ENCODE assay signal across 28 mouse cellular contexts in the genomic region with DNA sequence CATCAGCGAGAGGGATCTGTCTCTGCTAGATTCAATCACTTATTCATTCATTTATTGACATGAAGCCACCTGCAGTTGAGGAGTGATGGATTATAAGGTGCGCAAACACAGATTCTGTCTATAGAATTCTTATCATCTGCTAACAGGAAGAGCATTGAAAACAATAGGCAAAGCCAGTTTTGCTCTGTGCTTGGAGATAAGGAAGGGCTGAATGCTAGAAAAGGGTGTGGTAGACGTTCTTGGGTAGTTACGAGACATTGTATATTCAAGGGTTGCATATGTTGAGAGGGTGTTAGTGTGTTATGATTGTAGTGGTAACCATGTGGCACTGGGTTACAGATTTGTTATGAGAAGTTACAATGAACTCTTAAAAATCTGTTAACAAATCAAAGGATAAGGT.
"Had no signal": no experiment of that assay in that cellular context is flagged by ENCODE, and none has a peak within 500 bp of the region (broad histone marks: within the 10 kb centered on the region; RNA-seq: fewer than 3 reads in every experiment).

No protein-coding gene starts in this region.

- H3K27ac ChIP-seq: embryonic facial prominence, embryonic 10.5 days; embryonic facial prominence, embryonic 12.5 days; embryonic facial prominence, embryonic 13.5 days; embryonic facial prominence, embryonic 15.5 days; forebrain, embryonic 10.5 days; forebrain, embryonic 12.5 days; forebrain, embryonic 13.5 days; forebrain, embryonic 15.5 days; gastrocnemius, adult 2 months had no signal

- H3K36me3 ChIP-seq: embryonic facial prominence, embryonic 10.5 days; embryonic facial prominence, embryonic 12.5 days; embryonic facial prominence, embryonic 13.5 days; embryonic facial prominence, embryonic 15.5 days; forebrain, embryonic 10.5 days; forebrain, embryonic 12.5 days; forebrain, embryonic 15.5 days had no signal

- H3K4me3 ChIP-seq: embryonic facial prominence, embryonic 10.5 days; embryonic facial prominence, embryonic 12.5 days; embryonic facial prominence, embryonic 13.5 days; embryonic facial prominence, embryonic 15.5 days; erythroblast, embryonic 14.5 days; forebrain, embryonic 10.5 days; forebrain, embryonic 12.5 days; forebrain, embryonic 13.5 days; forebrain, embryonic 15.5 days; gastrocnemius, adult 2 months had no signal

- H3K4me2 ChIP-seq: embryonic facial prominence, embryonic 12.5 days; embryonic facial prominence, embryonic 13.5 days; embryonic facial prominence, embryonic 15.5 days; forebrain, embryonic 12.5 days; forebrain, embryonic 13.5 days; forebrain, embryonic 15.5 days had no signal

- H3K4me1 ChIP-seq: embryonic facial prominence, embryonic 10.5 days; embryonic facial prominence, embryonic 12.5 days; embryonic facial prominence, embryonic 13.5 days; embryonic facial prominence, embryonic 15.5 days; forebrain, embryonic 15.5 days had no signal

- H3K9ac ChIP-seq: embryonic facial prominence, embryonic 12.5 days; embryonic facial prominence, embryonic 13.5 days; embryonic facial prominence, embryonic 15.5 days; forebrain, embryonic 12.5 days; forebrain, embryonic 13.5 days; forebrain, embryonic 15.5 days; forebrain, postnatal 0 days had no signal

- H3K27me3 ChIP-seq: embryonic facial prominence, embryonic 12.5 days; embryonic facial prominence, embryonic 13.5 days; embryonic facial prominence, embryonic 15.5 days; forebrain, embryonic 12.5 days; forebrain, embryonic 13.5 days; forebrain, embryonic 15.5 days had no signal

- DNase-seq: cerebellum, adult 2 months; cerebellum, adult 8-10 months; cerebellum, adult 9-10 months; cerebellum, adult 9-11 months; cerebellum, postnatal 10 days; cerebellum, postnatal 14 days; cerebellum, postnatal 25 days; cerebellum, postnatal 36 days; embryo, embryonic 11 days; forebrain, postnatal 0 days; gastrocnemius, adult 2 months; gastrocnemius, postnatal 10 days; gastrocnemius, postnatal 14 days; gastrocnemius, postnatal 25 days; gastrocnemius, postnatal 36 days; heart, adult 11 months; heart, adult 18-20 months had no signal

- H3K9me3 ChIP-seq: embryonic facial prominence, embryonic 10.5 days; embryonic facial prominence, embryonic 12.5 days; embryonic facial prominence, embryonic 13.5 days; embryonic facial prominence, embryonic 15.5 days; forebrain, embryonic 10.5 days; forebrain, embryonic 12.5 days; forebrain, embryonic 13.5 days; forebrain, embryonic 15.5 days had no signal

- ATAC-seq: forebrain, embryonic 13.5 days; forebrain, embryonic 14.5 days; forebrain, embryonic 15.5 days; forebrain, embryonic 16.5 days; forebrain, postnatal 0 days had no signal
